Mouse (Mus musculus) erythroblast, embryonic 14.5 days (primary cell): ENCODE data around the gene Atp5mpl. TPM values are rescaled to one million over a fixed set of nuclear protein-coding genes. Genes with fewer than 3 reads are reported as not detected.

Experiments used
- H3K27me3 ChIP-seq: 2 replicates; pipeline ENCODE4 v1.6.1; 2012; ENCODE audit warnings: inconsistent platforms; ENCODE audit not compliant: control insufficient read depth
- H3K36me3 ChIP-seq: 2 replicates; pipeline ENCODE4 v1.6.1; 2012; ENCODE audit warnings: mild to moderate bottlenecking, inconsistent platforms; ENCODE audit not compliant: control insufficient read depth
- H3K4me1 ChIP-seq: 2 replicates; pipeline ENCODE4 v1.6.1; 2012; ENCODE audit warnings: inconsistent platforms; ENCODE audit not compliant: control insufficient read depth
- H3K4me3 ChIP-seq: replicated peaks from 2 replicates; pipeline ENCODE3; 2012; ENCODE audit warnings: moderate library complexity, mild to moderate bottlenecking, inconsistent platforms
- H3K9me3 ChIP-seq: 2 replicates; pipeline ENCODE4 v1.6.1; 2012; ENCODE audit warnings: low read length, inconsistent platforms, mixed read lengths; ENCODE audit not compliant: control insufficient read depth
- GATA1 ChIP-seq: IDR thresholded peaks from 2 replicates; pipeline ENCODE4 v1.6.1; 2012; ENCODE audit warnings: low read length, inconsistent platforms, mixed read lengths
- TAL1 ChIP-seq: IDR thresholded peaks from 3 replicates; pipeline ENCODE4 v1.6.1; 2012; ENCODE audit warnings: low read length, inconsistent platforms, mixed read lengths
- polyA plus RNA-seq: library from polyadenylated mRNA; stranded (reverse); fragments of >175 nt; gene quantifications from 2 replicates; pipeline ENCODE4 v1.2.3, GENCODE M21; 2012

Gene Atp5mpl
- polyA plus RNA-seq, 1 experiment = 3.3 TPM

DNA sequence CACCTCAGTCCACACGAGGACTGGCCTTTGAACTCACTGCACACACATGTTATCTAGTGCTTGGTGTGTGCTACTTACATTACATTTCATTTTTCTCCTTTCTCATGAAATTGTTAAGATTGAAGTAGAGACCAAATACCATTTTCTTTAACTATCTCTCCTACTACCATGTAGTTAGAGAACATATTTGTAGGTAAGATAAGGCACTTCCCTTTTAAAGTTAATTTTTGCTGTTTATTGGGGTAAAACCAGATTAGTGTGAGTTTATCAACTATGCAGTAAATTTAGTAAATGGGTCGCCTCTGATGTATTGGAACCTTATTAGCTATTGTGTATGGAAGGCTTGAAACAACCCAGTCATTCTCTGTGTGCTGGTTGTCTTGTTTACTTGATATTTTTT is 16.4 kb upstream of the Atp5mpl start:
- Histone ChIP-seq H3K4me3 (no peak overlapping the region), H3K9me3 (no peaks in the 10 kb centered on the region), H3K4me1 (no peaks in the 10 kb centered on the region), H3K36me3 (no peaks in the 10 kb centered on the region), H3K27me3 (peaks cover 5% of the 10 kb centered on the region; the same call in 1 of the 2 replicates)
- no peak for TF ChIP-seq TAL1
- TF ChIP-seq GATA1 = no peak

DNA sequence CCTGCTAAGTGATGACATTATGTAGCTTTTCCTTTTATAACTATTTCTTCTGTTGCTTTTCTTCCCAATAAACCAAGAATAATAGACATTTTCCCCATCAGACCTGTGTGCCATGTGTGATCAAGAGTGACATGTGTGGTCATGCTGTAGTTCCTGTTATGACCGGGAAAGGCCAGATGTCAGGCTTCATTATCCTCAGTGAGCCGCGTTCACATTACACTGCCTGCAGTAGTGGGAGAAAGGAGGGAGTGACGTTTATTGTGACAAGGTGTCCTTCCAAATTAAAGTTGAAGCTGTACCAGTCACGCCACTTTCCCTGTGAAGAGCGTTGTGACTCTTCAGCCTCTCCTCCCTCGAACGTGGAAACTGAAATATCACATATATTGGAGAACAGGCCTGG is 15.1 kb upstream of the Atp5mpl start:
- H3K9me3 ChIP-seq = no peaks in the 10 kb centered on the region
- H3K4me1 ChIP-seq = no peaks in the 10 kb centered on the region
- TF ChIP-seq GATA1 = no peak
- no peak for TF ChIP-seq TAL1
- H3K36me3 ChIP-seq = no peaks in the 10 kb centered on the region
- H3K27me3 ChIP-seq = peaks cover 5% of the 10 kb centered on the region; the same call in 1 of the 2 replicates
- H3K4me3 ChIP-seq = no peak overlapping the region

DNA sequence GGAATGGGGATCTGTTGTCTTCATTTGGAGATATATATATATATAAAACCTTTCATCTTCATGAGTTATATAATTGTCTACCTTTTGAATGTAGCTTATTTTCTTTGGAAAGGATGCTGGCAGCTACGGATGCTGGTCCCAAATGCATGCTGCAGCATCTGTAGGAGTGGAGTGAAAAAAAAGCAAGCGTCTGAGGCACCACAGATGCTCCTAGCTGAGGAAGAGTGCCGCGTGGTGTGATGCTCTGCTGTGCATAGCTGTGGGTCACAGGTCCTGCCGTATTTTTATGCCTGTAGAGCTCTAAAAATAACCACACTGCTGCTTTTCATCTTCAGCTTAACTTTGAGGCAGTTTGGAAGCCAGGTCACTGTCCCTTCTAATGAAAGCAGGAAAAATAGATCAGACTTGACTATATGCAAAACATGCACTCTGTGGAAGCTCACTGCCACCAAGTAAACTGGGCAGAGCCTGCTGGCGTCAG is 14.2 kb upstream of the Atp5mpl start, which contains the start of gene Rd3l:
Rd3l (minus strand) TSS at position 431 of the 481 bp plus-strand sequence.
- H3K27me3 ChIP-seq = peaks cover 7% of the 10 kb centered on the region
- TF ChIP-seq GATA1 (no peak), TAL1 (no peak)

DNA sequence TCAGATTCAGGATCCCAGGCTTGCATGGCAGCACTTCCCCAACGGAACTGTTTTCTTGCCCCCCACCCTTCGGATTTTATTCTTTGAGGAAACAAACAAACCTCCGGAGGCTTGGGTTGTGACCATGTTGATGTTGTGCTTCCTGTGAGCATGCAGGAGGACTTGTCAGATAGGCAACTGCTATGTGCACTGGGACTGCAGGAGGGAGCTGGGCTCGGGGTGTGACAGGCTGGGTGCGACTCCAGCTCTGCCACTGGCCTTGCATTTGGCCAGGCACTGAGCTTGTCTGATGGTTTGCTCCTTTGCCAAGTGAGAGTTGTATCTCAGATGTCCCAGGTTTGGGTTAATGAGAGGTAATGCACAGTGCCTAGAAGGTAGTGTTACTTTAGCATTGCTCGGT is 11.5 kb upstream of the Atp5mpl start:
- TF ChIP-seq GATA1 (no peak), TAL1 (no peak)
- H3K4me3 ChIP-seq = no peak overlapping the region
- H3K36me3 ChIP-seq = no peaks in the 10 kb centered on the region
- H3K27me3 ChIP-seq = peaks cover 7% of the 10 kb centered on the region
- H3K9me3 ChIP-seq = no peaks in the 10 kb centered on the region
- H3K4me1 ChIP-seq = no peaks in the 10 kb centered on the region

More for the DNA sequence above, 14.2 kb upstream of the Atp5mpl start, which contains the start of gene Rd3l:
- Histone ChIP-seq H3K4me3 (no peak within 1 kb of the TSS), H3K4me1 (no peaks in the 10 kb centered on the region), H3K9me3 (no peaks in the 10 kb centered on the region), H3K36me3 (no peaks in the 10 kb centered on the region)

DNA sequence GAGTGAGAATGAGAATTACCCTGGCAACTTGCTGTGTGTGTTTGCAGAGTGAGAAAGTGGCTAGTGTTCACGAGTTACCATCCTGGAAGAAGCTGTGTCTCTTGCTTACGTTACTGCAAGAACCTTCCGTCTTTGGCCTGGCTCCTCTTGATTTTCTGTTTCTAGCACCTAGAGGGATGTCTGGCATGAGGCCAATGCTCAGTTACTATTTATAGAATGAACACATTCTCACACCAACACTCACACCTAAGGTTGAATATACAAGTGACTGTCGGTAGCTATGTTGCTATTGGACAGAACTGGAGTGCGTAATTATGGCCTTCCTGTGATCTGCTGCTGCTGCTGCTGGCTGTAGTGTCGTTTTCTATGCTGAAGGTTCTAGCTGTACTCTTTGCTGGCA is 10.4 kb upstream of the Atp5mpl start:
- TF ChIP-seq GATA1 (no peak), TAL1 (no peak)
- H3K36me3 ChIP-seq = no peaks in the 10 kb centered on the region
- H3K4me1 ChIP-seq = no peaks in the 10 kb centered on the region
- peaks cover 7% of the 10 kb centered on the region for H3K27me3 ChIP-seq
- H3K9me3 ChIP-seq = no peaks in the 10 kb centered on the region
- no peak overlapping the region for H3K4me3 ChIP-seq

DNA sequence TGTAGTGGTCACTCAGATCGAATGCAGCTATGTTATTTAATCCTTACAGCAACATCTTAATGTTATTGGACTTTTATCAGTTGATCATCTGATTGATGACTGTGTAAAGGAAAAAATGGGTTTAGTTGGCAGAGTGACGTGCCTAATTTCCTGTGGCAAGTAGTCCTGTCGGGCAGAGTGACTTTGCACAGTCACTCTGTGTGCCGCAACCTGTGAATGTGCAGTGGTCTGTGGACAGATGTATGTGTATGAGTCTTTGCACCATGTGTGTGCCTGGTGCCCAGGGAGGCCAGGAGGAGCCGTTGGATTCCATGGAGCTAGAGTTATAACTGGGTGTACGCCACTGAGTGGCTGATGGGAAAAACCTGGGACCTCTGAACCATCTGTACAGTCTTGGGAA is 7.8 kb upstream of the Atp5mpl start:
- no peak for TF ChIP-seq TAL1
- TF ChIP-seq GATA1 = no peak
- Histone ChIP-seq H3K4me3 (no peak overlapping the region), H3K9me3 (no peaks in the 10 kb centered on the region), H3K36me3 (no peaks in the 10 kb centered on the region), H3K27me3 (peaks cover 7% of the 10 kb centered on the region), H3K4me1 (no peaks in the 10 kb centered on the region)

DNA sequence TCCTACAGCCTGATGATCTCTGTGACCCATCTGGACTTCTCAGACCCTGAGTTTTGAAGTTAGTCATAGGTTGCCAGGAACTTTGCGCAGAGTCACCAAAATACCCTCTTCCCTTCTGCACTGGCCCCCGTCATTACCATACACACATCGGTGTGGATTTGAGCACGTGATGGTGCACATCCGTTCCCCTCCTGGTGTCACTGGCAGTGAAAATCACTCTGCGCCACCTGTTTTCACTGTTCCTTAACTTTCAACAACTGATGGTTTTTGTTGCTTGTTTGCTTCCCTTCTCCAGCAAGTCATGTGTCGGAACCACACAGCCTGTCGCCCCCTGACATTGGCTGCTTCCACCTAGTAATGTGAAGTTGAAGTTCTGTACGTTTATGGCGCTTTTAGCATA is 5.7 kb upstream of the Atp5mpl start:
- Histone ChIP-seq H3K36me3 (no peaks in the 10 kb centered on the region), H3K4me1 (no peaks in the 10 kb centered on the region), H3K27me3 (peaks cover 2% of the 10 kb centered on the region; the same call in 1 of the 2 replicates), H3K9me3 (no peaks in the 10 kb centered on the region), H3K4me3 (no peak overlapping the region)
- TF ChIP-seq TAL1 (no peak), GATA1 (no peak)

DNA sequence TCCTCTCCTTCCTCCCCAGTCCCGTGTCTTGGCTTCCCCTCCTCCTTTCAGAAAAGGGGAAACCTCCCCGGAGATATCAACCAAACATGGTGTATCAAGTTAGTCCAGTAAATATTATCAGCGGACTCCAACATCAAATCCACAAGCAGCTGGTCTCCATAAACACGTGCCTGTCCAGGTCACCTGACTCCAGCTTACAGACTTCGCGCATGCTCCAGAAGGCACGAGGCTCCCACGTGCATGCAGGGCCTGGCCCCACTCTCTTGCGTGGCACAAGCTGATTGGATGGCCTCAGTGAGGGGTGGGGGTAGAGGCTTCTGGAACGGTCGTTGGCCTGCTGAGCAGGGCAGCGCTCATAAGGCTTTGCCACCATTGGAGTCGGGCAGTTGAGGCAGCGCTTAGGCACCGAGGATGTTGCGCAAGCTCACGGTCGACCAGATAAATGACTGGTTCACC is 4.5 kb upstream of the Atp5mpl start, which contains the start of gene Tdrd9:
Tdrd9 (plus strand) TSS at position 329 of the 456 bp plus-strand sequence.
- Histone ChIP-seq H3K36me3 (no peaks in the 10 kb centered on the region), H3K9me3 (no peaks in the 10 kb centered on the region), H3K4me3 (no peak within 1 kb of the TSS), H3K4me1 (peaks cover 7% of the 10 kb centered on the region), H3K27me3 (no peaks in the 10 kb centered on the region; the same call in 1 of the 2 replicates)
- TF ChIP-seq TAL1 (no peak), GATA1 (no peak)

DNA sequence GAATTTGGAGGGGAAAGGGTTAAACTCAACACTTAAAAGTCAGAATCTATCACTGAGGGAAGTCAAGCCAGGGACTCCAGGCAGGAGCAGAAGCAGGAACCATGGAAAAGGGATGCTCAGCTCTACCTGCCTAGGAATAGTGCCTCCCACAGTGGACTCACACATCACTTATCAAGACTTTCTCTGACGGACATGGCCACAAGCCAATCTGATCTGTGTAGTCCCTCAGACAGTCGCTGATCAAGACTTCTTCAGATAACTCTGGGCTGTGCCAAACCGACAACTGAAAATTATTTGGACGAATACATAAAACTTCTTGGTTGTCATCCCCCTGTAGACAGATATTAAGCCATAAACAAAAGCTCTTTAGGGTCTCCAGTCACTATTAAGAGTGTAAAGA is 3.3 kb upstream of the Atp5mpl start:
- Histone ChIP-seq H3K4me3 (no peak overlapping the region), H3K36me3 (no peaks in the 10 kb centered on the region; the same call in 1 of the 2 replicates), H3K9me3 (no peaks in the 10 kb centered on the region), H3K4me1 (peaks cover 18% of the 10 kb centered on the region), H3K27me3 (no peaks in the 10 kb centered on the region)
- TF ChIP-seq TAL1 (no peak), GATA1 (no peak)

DNA sequence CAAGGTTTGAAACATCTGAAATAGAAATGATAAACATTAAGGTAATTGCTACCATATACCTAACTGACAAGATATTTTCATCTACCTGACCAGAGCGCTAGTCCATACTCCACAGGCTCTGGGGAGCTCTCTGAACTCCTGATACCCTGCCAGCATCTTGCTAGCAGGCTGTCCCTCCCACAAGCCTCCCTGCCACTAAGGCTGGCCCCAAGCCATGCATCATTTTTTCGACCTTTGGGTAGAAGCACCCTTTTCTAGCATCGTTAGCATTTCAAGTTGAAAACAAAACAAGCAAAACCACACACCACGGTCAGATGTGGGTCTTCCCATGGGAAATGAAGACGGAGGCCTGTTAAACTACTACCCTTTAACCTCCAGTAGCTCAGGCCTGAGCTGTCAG is 3.4 kb downstream of the Atp5mpl start:
- H3K4me1 ChIP-seq = peaks cover 33% of the 10 kb centered on the region
- no peaks in the 10 kb centered on the region for H3K27me3 ChIP-seq
- peaks cover 62% of the 10 kb centered on the region for H3K36me3 ChIP-seq
- no peak overlapping the region for H3K4me3 ChIP-seq
- TF ChIP-seq GATA1 (no peak), TAL1 (no peak)
- peaks cover 5% of the 10 kb centered on the region; the same call in 1 of the 2 replicates for H3K9me3 ChIP-seq
